Mouse (Mus musculus) forebrain, embryonic 13.5 days (tissue): Measurements from ENCODE around the gene Tnfsf10. TPM values are rescaled to one million over a fixed set of nuclear protein-coding genes. Genes with fewer than 3 reads are reported as not detected.

Experiments
- ATAC-seq: fragments of 200-750 bp; cut with Nextera tagmentation; 2 replicates; pipeline ENCODE4 v1.8.0; 2017
- H3K27ac ChIP-seq: fragments of 300-500 bp; sonication (generic); 2 replicates; pipeline ENCODE4 v1.5.1; 2015; ENCODE audit warnings: inconsistent platforms, mild to moderate bottlenecking, moderate library complexity
- H3K27me3 ChIP-seq: fragments of 300-500 bp; sonication (generic); 2 replicates; pipeline ENCODE4 v1.6.1; 2015; ENCODE audit warnings: mild to moderate bottlenecking, inconsistent platforms
- H3K36me3 ChIP-seq: fragments of 300-500 bp; sonication (generic); 2 replicates; pipeline ENCODE4 v1.6.1; 2015; ENCODE audit warnings: mild to moderate bottlenecking, inconsistent platforms; ENCODE audit not compliant: poor library complexity, severe bottlenecking
- H3K4me1 ChIP-seq: fragments of 300-500 bp; sonication (generic); 2 replicates; pipeline ENCODE4 v1.6.1; 2015; ENCODE audit warnings: inconsistent platforms
- H3K4me2 ChIP-seq: fragments of 300-500 bp; sonication (generic); 2 replicates; pipeline ENCODE4 v1.6.1; 2015; ENCODE audit warnings: inconsistent platforms, mild to moderate bottlenecking, moderate library complexity
- H3K4me3 ChIP-seq: fragments of 300-500 bp; sonication (generic); 2 replicates; pipeline ENCODE4 v1.5.1; 2015; ENCODE audit warnings: mild to moderate bottlenecking, inconsistent platforms
- H3K9ac ChIP-seq: fragments of 300-500 bp; sonication (generic); 2 replicates; pipeline ENCODE4 v1.6.1; 2015; ENCODE audit warnings: mild to moderate bottlenecking, inconsistent platforms
- H3K9me3 ChIP-seq: fragments of 300-500 bp; sonication (generic); replicated peaks from 2 replicates; pipeline ENCODE4 v1.6.1; 2016; ENCODE audit warnings: inconsistent platforms
- WGBS: fragments of 180-500 bp; shearing (Covaris S2); methylation state at CpG from one replicate; pipeline ENCODE4 v1.1.7; 2015; 5-methylcytosine and 5-hydroxymethylcytosine counted together
- polyA plus RNA-seq: library from polyadenylated mRNA; unstranded; fragments of >200 nt; fragmentation: Nextera tagmentation; extraction: Ambion mirVana; gene quantifications from 2 replicates; pipeline ENCODE4 v1.2.1, GENCODE M21; 2015

The Tnfsf10 gene
- polyA plus RNA-seq, 1 experiment from 2014 or later: 0.05 TPM

DNA sequence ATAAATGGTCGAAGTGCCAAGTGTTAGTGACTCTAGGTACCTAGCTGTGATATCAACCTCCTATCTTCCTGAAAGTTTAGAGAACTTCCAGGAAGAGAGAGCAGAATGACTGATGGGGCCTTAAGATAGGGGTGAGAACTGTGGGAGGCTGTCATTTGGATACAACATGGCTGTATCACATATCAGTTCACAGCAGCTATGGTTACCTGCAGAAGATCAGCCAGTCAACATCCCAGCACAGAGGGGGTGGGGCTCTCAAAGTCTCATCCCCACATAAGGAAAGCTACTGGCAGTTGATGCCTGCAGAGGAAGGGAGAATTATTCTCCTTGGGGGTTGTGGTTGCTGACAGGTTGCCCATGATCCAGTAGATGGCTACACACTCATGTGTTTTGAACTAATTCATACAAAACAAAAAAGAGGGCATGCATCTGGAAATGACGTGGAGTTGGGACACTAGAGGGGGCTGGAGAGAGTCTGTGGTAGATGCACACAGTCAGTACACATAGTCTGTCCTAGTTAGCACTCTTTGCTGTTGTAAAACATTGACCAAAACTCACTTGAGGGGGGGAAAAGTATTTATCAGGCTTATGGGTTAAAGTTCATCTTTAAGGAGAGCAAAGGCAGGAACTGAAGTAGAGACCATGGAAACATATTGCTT, 2.2 kb upstream of the Tnfsf10 start:
- ATAC-seq: no peak
- no peak overlapping the region for H3K9ac ChIP-seq
- no peaks in the 10 kb centered on the region for H3K36me3 ChIP-seq
- 72% methylated on average over 2 of the region's 2 CpGs for WGBS
- no peak overlapping the region for H3K4me2 ChIP-seq
- peaks cover 5% of the 10 kb centered on the region; the same call in 1 of the 2 replicates for H3K4me1 ChIP-seq
- H3K4me3 ChIP-seq: no peak overlapping the region
- H3K27me3 ChIP-seq: no peaks in the 10 kb centered on the region
- no peaks in the 10 kb centered on the region for H3K9me3 ChIP-seq
- no peak overlapping the region for H3K27ac ChIP-seq

DNA sequence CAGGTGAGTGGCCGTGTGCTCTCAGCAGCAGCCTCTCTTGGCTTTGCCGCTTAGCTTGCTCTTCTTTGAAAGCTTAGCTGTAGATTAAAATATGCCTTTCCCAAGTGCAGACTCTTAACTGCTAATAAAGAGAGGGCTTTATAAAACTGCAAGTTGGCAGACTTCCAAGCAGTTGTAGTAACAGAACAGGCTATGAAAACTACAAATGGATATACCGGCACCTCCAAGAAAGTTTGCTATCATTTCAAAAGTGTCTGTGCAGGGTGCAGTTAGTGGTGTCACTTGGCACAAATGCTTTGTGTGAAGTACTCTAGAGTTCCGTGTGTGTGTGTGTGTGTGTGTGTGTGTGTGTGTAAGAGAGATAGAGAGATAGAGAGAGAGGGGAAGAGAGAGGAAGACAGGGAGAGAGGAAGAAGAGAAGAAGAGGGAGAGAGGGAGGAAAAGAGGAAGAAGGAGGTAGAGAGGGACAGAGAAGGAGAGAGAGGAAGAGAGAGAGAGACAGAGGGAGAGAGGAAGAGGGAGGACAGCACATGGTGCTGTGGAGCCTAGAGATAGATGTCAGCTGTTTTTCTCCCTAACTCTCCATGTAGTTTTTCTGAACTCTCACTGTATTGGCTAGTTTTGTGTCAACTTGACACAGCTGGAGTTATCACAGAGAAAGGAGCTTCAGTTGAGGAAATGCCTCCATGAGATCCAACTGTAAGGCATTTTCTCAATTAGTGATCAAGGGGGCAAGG, 628 bp downstream of the Tnfsf10 start:
- Histone ChIP-seq H3K4me1 (peaks cover 5% of the 10 kb centered on the region; the same call in 1 of the 2 replicates), H3K9ac (no peak overlapping the region; the same call in 1 of the 2 replicates), H3K36me3 (no peaks in the 10 kb centered on the region), H3K4me3 (no peak overlapping the region), H3K27ac (no peak overlapping the region), H3K27me3 (no peaks in the 10 kb centered on the region), H3K9me3 (no peaks in the 10 kb centered on the region), H3K4me2 (no peak overlapping the region)
- WGBS: 55% methylated on average over 4 of the region's 4 CpGs
- no peak for ATAC-seq

GRCm38 (mm10) chr3:27319650-27320049, 2.8 kb downstream of the Tnfsf10 start:
- Histone ChIP-seq H3K4me2 (no peak overlapping the region), H3K27ac (no peak overlapping the region), H3K9ac (no peak overlapping the region), H3K4me1 (peaks cover 5% of the 10 kb centered on the region; the same call in 1 of the 2 replicates), H3K9me3 (no peaks in the 10 kb centered on the region), H3K36me3 (no peaks in the 10 kb centered on the region), H3K27me3 (no peaks in the 10 kb centered on the region), H3K4me3 (no peak overlapping the region)
- ATAC-seq: no peak
- 100% methylated on average over 1 of the region's 1 CpGs for WGBS

GRCm38 (mm10) chr3:27320613-27321495, 4.0 kb downstream of the Tnfsf10 start:
- Histone ChIP-seq H3K27ac (no peak overlapping the region), H3K9ac (no peak overlapping the region), H3K27me3 (no peaks in the 10 kb centered on the region), H3K9me3 (no peaks in the 10 kb centered on the region), H3K4me2 (no peak overlapping the region), H3K4me3 (no peak overlapping the region), H3K4me1 (peaks cover 5% of the 10 kb centered on the region; the same call in 1 of the 2 replicates), H3K36me3 (no peaks in the 10 kb centered on the region)
- WGBS: 83% methylated on average over 9 of the region's 9 CpGs
- no peak for ATAC-seq

- Histone ChIP-seq H3K4me1 (no peaks in the 10 kb centered on the region), H3K9ac (no peak overlapping the region), H3K9me3 (no peaks in the 10 kb centered on the region), H3K27me3 (no peaks in the 10 kb centered on the region), H3K27ac (no peak overlapping the region), H3K4me3 (no peak overlapping the region), H3K4me2 (no peak overlapping the region), H3K36me3 (no peaks in the 10 kb centered on the region)
- WGBS: 86% methylated on average over 9 of the region's 9 CpGs
- ATAC-seq: no peak
Observed at GRCm38 (mm10) chr3:27322591-27322990, 5.8 kb downstream of the Tnfsf10 start.

GRCm38 (mm10) chr3:27323551-27323950, 6.7 kb downstream of the Tnfsf10 start:
- Histone ChIP-seq H3K27ac (no peak overlapping the region), H3K4me1 (no peaks in the 10 kb centered on the region), H3K4me2 (no peak overlapping the region), H3K27me3 (no peaks in the 10 kb centered on the region), H3K9ac (no peak overlapping the region), H3K36me3 (no peaks in the 10 kb centered on the region), H3K4me3 (no peak overlapping the region), H3K9me3 (no peaks in the 10 kb centered on the region)
- 74% methylated on average over 5 of the region's 5 CpGs for WGBS
- ATAC-seq: no peak

DNA sequence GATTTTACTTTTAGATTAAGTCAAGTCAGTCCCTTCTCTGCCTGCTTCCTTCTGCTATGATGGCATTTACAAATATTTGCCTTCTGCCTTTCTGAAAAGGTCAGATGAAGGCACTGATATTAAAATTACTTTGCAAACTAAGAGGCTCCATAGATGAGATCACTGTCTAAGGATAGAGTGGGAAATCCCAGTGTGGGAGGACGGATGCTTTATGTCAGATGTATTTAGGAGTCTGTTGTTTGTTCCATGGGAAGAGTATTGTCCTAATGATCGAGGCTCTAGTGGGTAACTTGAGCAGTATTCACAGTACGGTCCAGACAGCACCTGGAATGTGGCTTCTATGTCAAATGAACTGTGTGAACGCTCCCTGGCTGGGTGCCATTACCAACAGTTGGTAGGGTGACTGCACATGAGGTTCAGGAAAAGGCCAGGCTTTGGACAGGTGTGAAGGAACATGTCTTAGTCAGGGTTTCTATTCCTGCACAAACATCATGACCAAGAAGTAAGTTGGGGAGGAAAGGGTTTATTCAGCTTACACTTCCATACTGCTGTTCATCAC, 9.9 kb downstream of the Tnfsf10 start:
- Histone ChIP-seq H3K27me3 (no peaks in the 10 kb centered on the region), H3K4me3 (no peak overlapping the region), H3K9ac (no peak overlapping the region), H3K36me3 (no peaks in the 10 kb centered on the region), H3K4me2 (no peak overlapping the region), H3K27ac (no peak overlapping the region), H3K9me3 (no peaks in the 10 kb centered on the region), H3K4me1 (no peaks in the 10 kb centered on the region)
- ATAC-seq: no peak
- WGBS: 76% methylated on average over 4 of the region's 4 CpGs

- no peak overlapping the region for H3K4me3 ChIP-seq
- 91% methylated on average over 5 of the region's 5 CpGs for WGBS
- no peak overlapping the region for H3K4me2 ChIP-seq
- no peak for ATAC-seq
- no peaks in the 10 kb centered on the region for H3K9me3 ChIP-seq
- H3K36me3 ChIP-seq: no peaks in the 10 kb centered on the region
- H3K27me3 ChIP-seq: no peaks in the 10 kb centered on the region
- no peak overlapping the region for H3K9ac ChIP-seq
- H3K4me1 ChIP-seq: no peaks in the 10 kb centered on the region
- H3K27ac ChIP-seq: no peak overlapping the region
Observed at GRCm38 (mm10) chr3:27330706-27331105, 13.9 kb downstream of the Tnfsf10 start.

DNA sequence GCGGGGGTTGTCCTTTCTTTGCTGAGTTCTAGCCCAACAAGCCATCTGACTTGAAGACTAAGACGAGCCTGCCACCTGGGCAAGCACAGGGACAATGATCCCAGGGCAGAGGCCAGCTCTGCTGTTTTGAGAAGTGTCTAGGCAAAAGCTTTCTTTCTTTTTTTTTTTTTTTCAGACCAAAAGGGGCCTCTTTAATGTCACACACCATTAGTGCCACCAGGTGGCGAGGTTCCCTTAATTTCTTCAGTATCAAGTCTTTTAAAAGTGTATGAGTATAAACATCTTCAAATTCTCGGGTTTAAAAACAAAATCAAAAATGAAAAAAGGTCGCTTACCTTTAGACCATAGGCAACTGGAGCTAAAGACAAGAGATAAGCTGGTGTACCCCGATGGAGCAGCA, 21.6 kb downstream of the Tnfsf10 start:
- Histone ChIP-seq H3K9ac (no peak overlapping the region), H3K4me2 (no peak overlapping the region), H3K27me3 (no peaks in the 10 kb centered on the region), H3K4me1 (no peaks in the 10 kb centered on the region), H3K9me3 (no peaks in the 10 kb centered on the region), H3K4me3 (no peak overlapping the region), H3K27ac (no peak overlapping the region), H3K36me3 (no peaks in the 10 kb centered on the region)
- ATAC-seq: no peak
- WGBS: 30% methylated on average over 6 of the region's 6 CpGs

GRCm38 (mm10) chr3:27338887-27339286, 22.1 kb downstream of the Tnfsf10 start:
- ATAC-seq: no peak
- H3K4me2 ChIP-seq: no peak overlapping the region
- no peaks in the 10 kb centered on the region for H3K36me3 ChIP-seq
- no peaks in the 10 kb centered on the region for H3K4me1 ChIP-seq
- no peaks in the 10 kb centered on the region for H3K9me3 ChIP-seq
- no peak overlapping the region for H3K9ac ChIP-seq
- H3K4me3 ChIP-seq: no peak overlapping the region
- no peaks in the 10 kb centered on the region for H3K27me3 ChIP-seq
- WGBS: 79% methylated on average over 3 of the region's 3 CpGs
- no peak overlapping the region for H3K27ac ChIP-seq

- no peak overlapping the region for H3K4me3 ChIP-seq
- no peaks in the 10 kb centered on the region for H3K9me3 ChIP-seq
- no peak for ATAC-seq
- no peaks in the 10 kb centered on the region for H3K27me3 ChIP-seq
- no peak overlapping the region for H3K27ac ChIP-seq
- no peaks in the 10 kb centered on the region for H3K4me1 ChIP-seq
- no peak overlapping the region for H3K4me2 ChIP-seq
- H3K9ac ChIP-seq: no peak overlapping the region
- H3K36me3 ChIP-seq: no peaks in the 10 kb centered on the region
- 93% methylated on average over 5 of the region's 5 CpGs for WGBS
Observed at GRCm38 (mm10) chr3:27340757-27341156, 23.9 kb downstream of the Tnfsf10 start.

- ATAC-seq: no peak
- Histone ChIP-seq H3K27me3 (no peaks in the 10 kb centered on the region), H3K9ac (no peak overlapping the region), H3K4me2 (no peak overlapping the region), H3K4me3 (no peak overlapping the region), H3K27ac (no peak overlapping the region), H3K36me3 (no peaks in the 10 kb centered on the region), H3K4me1 (no peaks in the 10 kb centered on the region), H3K9me3 (no peaks in the 10 kb centered on the region)
- 75% methylated on average over 6 of the region's 6 CpGs for WGBS
Observed at GRCm38 (mm10) chr3:27342462-27342861, 25.6 kb downstream of the Tnfsf10 start.
